Mouse (Mus musculus) granulocyte monocyte progenitor cell, adult 5-6 weeks (primary cell): ENCODE data around the gene Sh2d6. TPM values are rescaled to one million over a fixed set of nuclear protein-coding genes. Genes with fewer than 3 reads are reported as not detected.

ENCODE experiments used
- ATAC-seq: replicated peaks from 2 replicates; pipeline ENCODE4 v1.8.0; 2016; ENCODE audit warnings: mild to moderate bottlenecking, moderate TSS enrichment, inconsistent platforms; ENCODE audit not compliant: poor library complexity, severe bottlenecking
- total RNA-seq, 2 experiments: library from RNA; stranded (forward) in 1 of 2; stranded (reverse) in 1 of 2; fragments of 200-712, 200-1000 nt in 1 of 2; fragments of >200 nt in 1 of 2; fragmentation: Nextera tagmentation in 1 of 2; gene quantifications; 2 replicates each; pipeline ENCODE4 v1.2.3; 2014 to 2017

The Sh2d6 gene
- total RNA-seq, 2 experiments from 2014 or later = 0.62 TPM; not detected in 1

- ATAC-seq = no peak
Measured at GRCm38 (mm10) chr6:72465361-72466157, 55.9 kb downstream of the Sh2d6 start.

Other genes starting within 250 kb of the Sh2d6 start
- gene Sftpb, start 217.1 kb downstream of the Sh2d6 start, total RNA-seq (2014; fragmentation: Nextera tagmentation) = not detected in 2 replicates
- gene Sftpb, start 217.1 kb downstream of the Sh2d6 start, total RNA-seq (2017) = not detected in 2 replicates
- gene Usp39, start 176.5 kb downstream of the Sh2d6 start, total RNA-seq (2014; fragmentation: Nextera tagmentation) = 37.8 and 71.8 TPM in 2 replicates
- gene Usp39, start 176.5 kb downstream of the Sh2d6 start, total RNA-seq (2017) = 104 and 123 TPM in 2 replicates
- gene 0610030E20Rik, start 174.4 kb downstream of the Sh2d6 start, total RNA-seq (2014; fragmentation: Nextera tagmentation) = 24.9 and 34.0 TPM in 2 replicates
- 17.2 and 17.6 TPM in 2 replicates for gene 0610030E20Rik, start 174.4 kb downstream of the Sh2d6 start, total RNA-seq (2017)
- 0.73 and 7.4 TPM in 2 replicates for gene Tmem150a, start 166.3 kb downstream of the Sh2d6 start, total RNA-seq (2014; fragmentation: Nextera tagmentation)
- 0.09 TPM in 1 of 2 replicates, not detected in the other for gene Tmem150a, start 166.3 kb downstream of the Sh2d6 start, total RNA-seq (2017)
- gene Rnf181, start 154.8 kb downstream of the Sh2d6 start, total RNA-seq (2014; fragmentation: Nextera tagmentation) = 81.5 and 83.1 TPM in 2 replicates
- gene Rnf181, start 154.8 kb downstream of the Sh2d6 start, total RNA-seq (2017) = 48.6 and 54.3 TPM in 2 replicates
- gene Vamp5, start 141.2 kb downstream of the Sh2d6 start, total RNA-seq (2014; fragmentation: Nextera tagmentation) = 12.4 and 43.7 TPM in 2 replicates
- gene Vamp5, start 141.2 kb downstream of the Sh2d6 start, total RNA-seq (2017) = 8.6 and 16.5 TPM in 2 replicates
- 239 and 250 TPM in 2 replicates for gene Vamp8, start 131.0 kb downstream of the Sh2d6 start, total RNA-seq (2014; fragmentation: Nextera tagmentation)
- gene Vamp8, start 131.0 kb downstream of the Sh2d6 start, total RNA-seq (2017) = 347 and 437 TPM in 2 replicates
- gene Ggcx, start 107.4 kb downstream of the Sh2d6 start, total RNA-seq (2014; fragmentation: Nextera tagmentation) = 7.9 and 8.8 TPM in 2 replicates
- gene Ggcx, start 107.4 kb downstream of the Sh2d6 start, total RNA-seq (2017) = 9.6 and 19.7 TPM in 2 replicates
- 387 and 444 TPM in 2 replicates for gene Mat2a, start 82.1 kb downstream of the Sh2d6 start, total RNA-seq (2014; fragmentation: Nextera tagmentation)
- 211 and 247 TPM in 2 replicates for gene Mat2a, start 82.1 kb downstream of the Sh2d6 start, total RNA-seq (2017)
- gene Capg, start 22.7 kb upstream of the Sh2d6 start, total RNA-seq (2014; fragmentation: Nextera tagmentation) = 32.4 and 69.3 TPM in 2 replicates
- gene Capg, start 22.7 kb upstream of the Sh2d6 start, total RNA-seq (2017) = 52.4 and 56.6 TPM in 2 replicates
- gene Elmod3, start 76.7 kb upstream of the Sh2d6 start, total RNA-seq (2014; fragmentation: Nextera tagmentation) = 12.6 and 14.0 TPM in 2 replicates
- 7.4 and 16.3 TPM in 2 replicates for gene Elmod3, start 76.7 kb upstream of the Sh2d6 start, total RNA-seq (2017)
- gene Retsat, start 76.8 kb upstream of the Sh2d6 start, total RNA-seq (2014; fragmentation: Nextera tagmentation) = 17.7 and 20.8 TPM in 2 replicates
- 28.0 and 32.0 TPM in 2 replicates for gene Retsat, start 76.8 kb upstream of the Sh2d6 start, total RNA-seq (2017)
- gene Tgoln1, start 95.3 kb upstream of the Sh2d6 start, total RNA-seq (2014; fragmentation: Nextera tagmentation) = 31.1 and 32.7 TPM in 2 replicates
- 66.5 and 71.3 TPM in 2 replicates for gene Tgoln1, start 95.3 kb upstream of the Sh2d6 start, total RNA-seq (2017)